Comparison of ENCODE assay signal across 8 mouse cellular contexts in genomic region chr7:44985595-44986191, GRCm38 (mm10). TPM values are rescaled to one million over a fixed set of nuclear protein-coding genes. Genes with fewer than 3 reads are reported as not detected.
A peak's percentile ranks its signal among the peaks of the same experiment; 100 is the strongest.
DNase-seq lines count a peak whose midpoint lies in the region; ATAC-seq and TF ChIP-seq lines count a peak whose summit lies in the region.

No protein-coding gene starts in this region.

- peak; percentile 74 to 79 for DNase-seq in adrenal gland, postnatal 36 days
- peak; percentile 84 for DNase-seq in embryonic facial prominence, embryonic 14.5 days (ENCODE audit: low spot score)
- DNase-seq in kidney, postnatal 14 days = peak; percentile 81
- peak; percentile 68 to 81 for DNase-seq in lung, adult 18-20 months
- peak; percentile 73 for DNase-seq in thymus, postnatal 14 days

- H3K27me3 ChIP-seq in E14TG2a.4 (ENCODE audit: insufficient read depth, low read length) = no peaks in the 10 kb centered on the region
- H3K27me3 ChIP-seq in embryonic facial prominence, embryonic 14.5 days (replicated peaks; ENCODE audit: control insufficient read depth, insufficient read depth, low read length) = no peaks in the 10 kb centered on the region
- no peaks in the 10 kb centered on the region for H3K27me3 ChIP-seq in heart, embryonic 15.5 days

- peaks cover 73% of the 10 kb centered on the region for H3K4me1 ChIP-seq in E14TG2a.4 (replicated peaks; ENCODE audit: low read depth, low read length)
- peaks cover 19% of the 10 kb centered on the region for H3K4me1 ChIP-seq in embryonic facial prominence, embryonic 14.5 days (ENCODE audit: control insufficient read depth, insufficient read depth, low read length)
- peaks cover 39% of the 10 kb centered on the region for H3K4me1 ChIP-seq in heart, embryonic 15.5 days (replicated peaks)
- peaks cover 20% of the 10 kb centered on the region for H3K4me1 ChIP-seq in olfactory bulb, adult 2 months (ENCODE audit: control insufficient read depth, insufficient read depth, low read length)

- peak overlapping the region; percentile 95 for H3K27ac ChIP-seq in embryonic facial prominence, embryonic 14.5 days (replicated peaks; ENCODE audit: low read depth, low read length)
- peak overlapping the region; percentile 97 for H3K27ac ChIP-seq in heart, embryonic 15.5 days
- H3K27ac ChIP-seq in olfactory bulb, adult 2 months (ENCODE audit: insufficient read depth, low read depth, low read length) = peak overlapping the region; percentile 61

- H3K4me3 ChIP-seq in E14TG2a.4 (replicated peaks; ENCODE audit: low read length) = peak overlapping the region; percentile 99
- H3K4me3 ChIP-seq in embryonic facial prominence, embryonic 14.5 days (ENCODE audit: low read depth, low read length) = peak overlapping the region; percentile 94
- H3K4me3 ChIP-seq in heart, embryonic 15.5 days = peak overlapping the region; percentile 100
- peak overlapping the region; percentile 70 for H3K4me3 ChIP-seq in olfactory bulb, adult 2 months (ENCODE audit: insufficient read depth, low read depth, low read length)

- H3K9ac ChIP-seq in embryonic facial prominence, embryonic 14.5 days (ENCODE audit: low read depth, low read length) = peak overlapping the region; percentile 96
- peak overlapping the region; percentile 100 for H3K9ac ChIP-seq in heart, embryonic 15.5 days

- under 1% methylated on average over 22 of the region's 45 CpGs for WGBS in embryonic facial prominence, embryonic 14.5 days
- under 1% methylated on average over 45 of the region's 45 CpGs for WGBS in heart, embryonic 15.5 days
- under 1% methylated on average over 45 of the region's 45 CpGs for WGBS in olfactory bulb, adult 2 months

- 0 out of 2 replicates have a peak, but pooled peaks have one; percentile 15 for TF ChIP-seq CTCF in E14TG2a.4 (conservative IDR thresholded peaks at IDR 0.05; ENCODE audit: low read length)
- TF ChIP-seq CTCF in olfactory bulb, adult 2 months (IDR thresholded peaks at IDR 0.05; ENCODE audit: insufficient read depth, low read depth, low read length) = no peak

- H3K36me3 ChIP-seq in E14TG2a.4 (ENCODE audit: insufficient read depth, low read length) = peaks cover 70% of the 10 kb centered on the region
- peaks cover 49% of the 10 kb centered on the region for H3K36me3 ChIP-seq in embryonic facial prominence, embryonic 14.5 days (ENCODE audit: control insufficient read depth, insufficient read depth, low read length)
- peaks cover 25% of the 10 kb centered on the region for H3K36me3 ChIP-seq in heart, embryonic 15.5 days

- no peak for ATAC-seq in embryonic facial prominence, embryonic 14.5 days (ENCODE audit: low read depth)
- ATAC-seq in heart, embryonic 15.5 days (replicated peaks; ENCODE audit: insufficient number of reproducible peaks, insufficient read depth, low FRiP score, low read depth) = peak; percentile 3; the same call in 1 of the 2 replicates

- H3K4me2 ChIP-seq in embryonic facial prominence, embryonic 14.5 days (ENCODE audit: low read depth, low read length) = peak overlapping the region; percentile 54
- H3K4me2 ChIP-seq in heart, embryonic 15.5 days = peak overlapping the region; percentile 74

- TF ChIP-seq POLR2A in olfactory bulb, adult 2 months (IDR thresholded peaks at IDR 0.05; ENCODE audit: insufficient read depth, low read depth, low read length) = no peak

- H3K9me3 ChIP-seq in E14TG2a.4 (ENCODE audit: low read length) = no peaks in the 10 kb centered on the region
- no peaks in the 10 kb centered on the region for H3K9me3 ChIP-seq in embryonic facial prominence, embryonic 14.5 days (ENCODE audit: control insufficient read depth, low read length)
- H3K9me3 ChIP-seq in heart, embryonic 15.5 days (replicated peaks) = no peaks in the 10 kb centered on the region

RNA-seq across cellular contexts. Expression of gene Prmt1, which starts 0.7 kb away (rescaled TPM):
- total RNA-seq in adrenal gland, postnatal 36 days (2021) = 100 to 1,000 TPM; 236 to 262 TPM
- polyA plus RNA-seq in embryonic facial prominence, embryonic 14.5 days (2014; fragmentation: Nextera tagmentation; extraction: Ambion mirVana) = 173 and 178 TPM in 2 replicates
- 315 and 356 TPM in 2 replicates for polyA plus RNA-seq in heart, embryonic 15.5 days (2015; fragmentation: Nextera tagmentation; extraction: Ambion mirVana)
- polyA plus RNA-seq in olfactory bulb, adult 2 months (2012; ENCODE audit: insufficient read depth, insufficient read length, low replicate concordance, missing spikeins) = not detected in 2 replicates

RNA-seq across cellular contexts. Expression of gene Cpt1c, which starts 11.0 kb away (rescaled TPM):
- 10 to 100 TPM in 1 of 2 experiments, 1 to 10 TPM in 1; 8.6 to 10.7 TPM for total RNA-seq in adrenal gland, postnatal 36 days (2021)
- 22.4 and 31.1 TPM in 2 replicates for polyA plus RNA-seq in embryonic facial prominence, embryonic 14.5 days (2014; fragmentation: Nextera tagmentation; extraction: Ambion mirVana)
- 9.0 and 12.2 TPM in 2 replicates for polyA plus RNA-seq in heart, embryonic 15.5 days (2015; fragmentation: Nextera tagmentation; extraction: Ambion mirVana)
- polyA plus RNA-seq in olfactory bulb, adult 2 months (2012; ENCODE audit: insufficient read depth, insufficient read length, low replicate concordance, missing spikeins) = not detected in 2 replicates

RNA-seq across cellular contexts. Expression of gene Irf3, which starts 11.8 kb away (rescaled TPM):
- 100 to 1,000 TPM in 1 of 2 experiments, 10 to 100 TPM in 1; 90.4 to 123 TPM for total RNA-seq in adrenal gland, postnatal 36 days (2021)
- 77.7 and 84.6 TPM in 2 replicates for polyA plus RNA-seq in embryonic facial prominence, embryonic 14.5 days (2014; fragmentation: Nextera tagmentation; extraction: Ambion mirVana)
- 61.6 and 76.7 TPM in 2 replicates for polyA plus RNA-seq in heart, embryonic 15.5 days (2015; fragmentation: Nextera tagmentation; extraction: Ambion mirVana)
- not detected in 2 replicates for polyA plus RNA-seq in olfactory bulb, adult 2 months (2012; ENCODE audit: insufficient read depth, insufficient read length, low replicate concordance, missing spikeins)

RNA-seq across cellular contexts. Expression of gene Bcl2l12, which starts 12.8 kb away (rescaled TPM):
- 10 to 100 TPM; 16.5 to 17.4 TPM for total RNA-seq in adrenal gland, postnatal 36 days (2021)
- polyA plus RNA-seq in embryonic facial prominence, embryonic 14.5 days (2014; fragmentation: Nextera tagmentation; extraction: Ambion mirVana) = 43.2 and 48.6 TPM in 2 replicates
- polyA plus RNA-seq in heart, embryonic 15.5 days (2015; fragmentation: Nextera tagmentation; extraction: Ambion mirVana) = 34.5 and 35.4 TPM in 2 replicates
- not detected in 2 replicates for polyA plus RNA-seq in olfactory bulb, adult 2 months (2012; ENCODE audit: insufficient read depth, insufficient read length, low replicate concordance, missing spikeins)

RNA-seq across cellular contexts. Expression of gene Scaf1, which starts 30.5 kb away (rescaled TPM):
- total RNA-seq in adrenal gland, postnatal 36 days (2021) = 10 to 100 TPM; 76.9 to 82.6 TPM
- polyA plus RNA-seq in embryonic facial prominence, embryonic 14.5 days (2014; fragmentation: Nextera tagmentation; extraction: Ambion mirVana) = 43.7 and 47.5 TPM in 2 replicates
- 25.1 and 32.5 TPM in 2 replicates for polyA plus RNA-seq in heart, embryonic 15.5 days (2015; fragmentation: Nextera tagmentation; extraction: Ambion mirVana)
- not detected in 2 replicates for polyA plus RNA-seq in olfactory bulb, adult 2 months (2012; ENCODE audit: insufficient read depth, insufficient read length, low replicate concordance, missing spikeins)

Comparison
In these comparisons a context has a peak if more than half of its experiments do, and no peak if none do; other contexts are left out.
1. RNA of gene Cpt1c, which starts 11.0 kb away (polyA plus RNA-seq): 22.4 to 31.1 TPM in embryonic facial prominence, embryonic 14.5 days and 9.0 to 12.2 TPM in heart, embryonic 15.5 days; not detected in olfactory bulb, adult 2 months; every median in the first group is over 10 times any median in the second.
2. Peak in every context shown above with its lines, with median percentiles within 50 percentile points of each other: H3K4me3 ChIP-seq, DNase-seq and H3K27ac ChIP-seq.